Mouse (Mus musculus) ES-Bruce4 (cell line): Measurements from ENCODE around the gene E330009J07Rik.

Experiments used
- CTCF ChIP-seq: IDR thresholded peaks from one replicate; pipeline ENCODE4 v1.8.1; 2011; ENCODE audit warnings: low read depth, low read length
- EP300 ChIP-seq: IDR thresholded peaks from 2 replicates; pipeline ENCODE4 v1.6.1; 2011; ENCODE audit warnings: low read depth, low read length; ENCODE audit not compliant: insufficient read depth
- POLR2A ChIP-seq: IDR thresholded peaks from one replicate; pipeline ENCODE4 v1.8.1; 2011; ENCODE audit warnings: low read length; ENCODE audit not compliant: insufficient read depth

DNA sequence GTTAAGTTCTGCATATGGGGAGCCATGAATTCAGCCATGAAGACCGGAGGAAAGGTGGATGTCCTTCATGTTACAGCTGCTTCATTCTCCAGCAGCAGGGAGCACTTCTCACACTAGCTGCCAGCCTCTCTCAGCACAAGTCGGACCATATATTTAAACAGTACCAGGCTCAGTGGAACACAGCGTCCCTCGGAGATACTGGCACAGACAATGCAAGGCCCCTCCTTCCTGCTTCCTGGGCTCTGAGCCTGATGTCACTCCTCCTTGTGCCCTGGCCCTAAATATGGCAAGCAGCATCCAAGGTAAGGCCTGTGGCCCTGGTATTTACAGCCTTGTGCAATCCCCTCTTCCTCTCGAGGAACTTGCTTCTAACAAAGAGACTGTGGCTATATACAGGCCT lies 20.1 kb downstream of the E330009J07Rik start:
- TF ChIP-seq POLR2A: no peak
- no peak for TF ChIP-seq CTCF
- no peak for TF ChIP-seq EP300
